Mouse (Mus musculus): ENCODE measurements at regions not wholly inside any gene's neighbourhood (a gene's known extent, or its start where the extent isn't known, plus 50 kb on each side); places are given as distances from the start of the nearest gene placed in this dataset.

DNA sequence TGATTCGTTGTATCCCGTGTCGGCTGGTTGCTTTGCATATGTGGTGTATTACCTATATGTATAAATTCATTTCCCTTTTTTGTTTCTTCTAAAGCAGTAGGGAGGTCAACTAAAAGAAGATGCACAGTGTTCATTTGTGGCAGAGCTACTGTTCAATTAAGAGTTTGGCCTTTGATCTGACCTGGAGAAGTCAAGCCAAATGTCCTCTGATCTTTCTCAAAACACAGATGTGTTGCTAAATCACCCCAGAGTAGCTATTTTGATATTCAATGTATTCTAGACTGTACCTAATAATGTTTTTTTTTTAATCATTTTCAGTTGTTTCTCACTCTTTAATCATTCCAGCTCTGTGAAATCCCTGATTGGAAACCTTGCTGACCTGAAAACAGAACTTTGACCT is 87.9 kb upstream of the Elovl6 start:
- Histone ChIP-seq H3K4me2 (ENCODE audit: low read length) (no peak overlapping the region), H3K27me3 (replicated peaks; ENCODE audit: control insufficient read depth, insufficient read depth, low read length) (no peaks in the 10 kb centered on the region), H3K27ac (ENCODE audit: low read length) (no peak overlapping the region), H3K4me3 (replicated peaks; ENCODE audit: low read length) (no peak overlapping the region), H3K9me3 (ENCODE audit: control insufficient read depth, low read length) (no peaks in the 10 kb centered on the region), H3K9ac (replicated peaks; ENCODE audit: low read depth, low read length) (no peak overlapping the region), H3K36me3 (ENCODE audit: control insufficient read depth, insufficient read depth) (no peaks in the 10 kb centered on the region), H3K4me1 (replicated peaks; ENCODE audit: control insufficient read depth, insufficient read depth, low read length) (no peaks in the 10 kb centered on the region)
- 96% methylated on average over 3 of the region's 3 CpGs for WGBS
- no peak for ATAC-seq

GRCm38 (mm10) chr3:129445961-129446360 is 86.2 kb upstream of the Elovl6 start:
- no peaks in the 10 kb centered on the region for H3K36me3 ChIP-seq (ENCODE audit: control insufficient read depth, insufficient read depth)
- WGBS = 95% methylated on average over 6 of the region's 6 CpGs
- no peaks in the 10 kb centered on the region for H3K9me3 ChIP-seq (ENCODE audit: control insufficient read depth, low read length)
- no peak overlapping the region for H3K4me2 ChIP-seq (ENCODE audit: low read length)
- H3K4me3 ChIP-seq (replicated peaks; ENCODE audit: low read length) = no peak overlapping the region
- no peak overlapping the region for H3K27ac ChIP-seq (ENCODE audit: low read length)
- H3K4me1 ChIP-seq (replicated peaks; ENCODE audit: control insufficient read depth, insufficient read depth, low read length) = no peaks in the 10 kb centered on the region
- ATAC-seq = no peak
- no peak overlapping the region for H3K9ac ChIP-seq (replicated peaks; ENCODE audit: low read depth, low read length)
- no peaks in the 10 kb centered on the region for H3K27me3 ChIP-seq (replicated peaks; ENCODE audit: control insufficient read depth, insufficient read depth, low read length)

DNA sequence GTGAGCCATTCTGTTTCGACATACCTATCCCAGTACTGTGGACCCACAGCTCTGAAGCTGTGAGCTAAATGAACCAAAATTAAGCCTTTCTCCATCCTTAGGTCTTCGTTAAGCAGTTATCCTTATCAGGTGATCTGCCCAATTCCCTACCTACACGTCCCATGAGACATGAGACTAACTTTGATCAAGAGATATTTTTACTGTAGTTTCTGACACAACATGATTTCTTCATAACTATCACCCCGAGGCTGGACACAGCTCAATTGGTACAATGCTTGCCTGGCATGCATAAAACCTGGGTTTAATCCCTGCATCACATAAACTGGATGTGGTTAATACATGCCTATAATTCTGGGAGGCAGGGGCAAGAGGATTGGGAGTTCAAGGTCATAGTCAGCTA is 82.2 kb upstream of the Elovl6 start:
- WGBS = 88% methylated on average over 4 of the region's 4 CpGs
- Histone ChIP-seq H3K9ac (replicated peaks; ENCODE audit: low read depth, low read length) (no peak overlapping the region), H3K27ac (ENCODE audit: low read length) (no peak overlapping the region), H3K27me3 (replicated peaks; ENCODE audit: control insufficient read depth, insufficient read depth, low read length) (no peaks in the 10 kb centered on the region), H3K4me3 (replicated peaks; ENCODE audit: low read length) (no peak overlapping the region), H3K9me3 (ENCODE audit: control insufficient read depth, low read length) (no peaks in the 10 kb centered on the region), H3K4me2 (ENCODE audit: low read length) (no peak overlapping the region), H3K36me3 (ENCODE audit: control insufficient read depth, insufficient read depth) (no peaks in the 10 kb centered on the region), H3K4me1 (replicated peaks; ENCODE audit: control insufficient read depth, insufficient read depth, low read length) (no peaks in the 10 kb centered on the region)
- no peak for ATAC-seq

GRCm38 (mm10) chr3:129450671-129451070 is 81.5 kb upstream of the Elovl6 start:
- Histone ChIP-seq H3K4me1 (replicated peaks; ENCODE audit: control insufficient read depth, insufficient read depth, low read length) (no peaks in the 10 kb centered on the region), H3K4me3 (replicated peaks; ENCODE audit: low read length) (no peak overlapping the region), H3K9me3 (ENCODE audit: control insufficient read depth, low read length) (no peaks in the 10 kb centered on the region), H3K9ac (replicated peaks; ENCODE audit: low read depth, low read length) (no peak overlapping the region), H3K27me3 (replicated peaks; ENCODE audit: control insufficient read depth, insufficient read depth, low read length) (no peaks in the 10 kb centered on the region), H3K27ac (ENCODE audit: low read length) (no peak overlapping the region), H3K4me2 (ENCODE audit: low read length) (no peak overlapping the region), H3K36me3 (ENCODE audit: control insufficient read depth, insufficient read depth) (no peaks in the 10 kb centered on the region)
- WGBS = 88% methylated on average over 5 of the region's 5 CpGs
- no peak for ATAC-seq

GRCm38 (mm10) chr3:129470088-129470487 is 62.1 kb upstream of the Elovl6 start:
- H3K27ac ChIP-seq (ENCODE audit: low read length) = no peak overlapping the region
- no peak overlapping the region for H3K4me2 ChIP-seq (ENCODE audit: low read length)
- no peaks in the 10 kb centered on the region for H3K36me3 ChIP-seq (ENCODE audit: control insufficient read depth, insufficient read depth)
- H3K4me1 ChIP-seq (replicated peaks; ENCODE audit: control insufficient read depth, insufficient read depth, low read length) = no peaks in the 10 kb centered on the region
- WGBS = 88% methylated on average over 5 of the region's 5 CpGs
- H3K27me3 ChIP-seq (replicated peaks; ENCODE audit: control insufficient read depth, insufficient read depth, low read length) = no peaks in the 10 kb centered on the region
- H3K4me3 ChIP-seq (replicated peaks; ENCODE audit: low read length) = no peak overlapping the region
- no peak overlapping the region for H3K9ac ChIP-seq (replicated peaks; ENCODE audit: low read depth, low read length)
- H3K9me3 ChIP-seq (ENCODE audit: control insufficient read depth, low read length) = no peaks in the 10 kb centered on the region
- no peak for ATAC-seq

GRCm38 (mm10) chr3:129471332-129471731 is 60.8 kb upstream of the Elovl6 start:
- ATAC-seq = no peak
- Histone ChIP-seq H3K4me2 (ENCODE audit: low read length) (no peak overlapping the region), H3K4me1 (replicated peaks; ENCODE audit: control insufficient read depth, insufficient read depth, low read length) (no peaks in the 10 kb centered on the region), H3K36me3 (ENCODE audit: control insufficient read depth, insufficient read depth) (no peaks in the 10 kb centered on the region), H3K9ac (replicated peaks; ENCODE audit: low read depth, low read length) (no peak overlapping the region), H3K27me3 (replicated peaks; ENCODE audit: control insufficient read depth, insufficient read depth, low read length) (no peaks in the 10 kb centered on the region), H3K4me3 (replicated peaks; ENCODE audit: low read length) (no peak overlapping the region), H3K9me3 (ENCODE audit: control insufficient read depth, low read length) (no peaks in the 10 kb centered on the region), H3K27ac (ENCODE audit: low read length) (no peak overlapping the region)
- WGBS = 82% methylated on average over 1 of the region's 1 CpGs

GRCm38 (mm10) chr3:129472008-129472407 is 60.1 kb upstream of the Elovl6 start:
- Histone ChIP-seq H3K27ac (ENCODE audit: low read length) (no peak overlapping the region), H3K4me3 (replicated peaks; ENCODE audit: low read length) (no peak overlapping the region), H3K4me1 (replicated peaks; ENCODE audit: control insufficient read depth, insufficient read depth, low read length) (no peaks in the 10 kb centered on the region), H3K36me3 (ENCODE audit: control insufficient read depth, insufficient read depth) (no peaks in the 10 kb centered on the region), H3K9ac (replicated peaks; ENCODE audit: low read depth, low read length) (no peak overlapping the region), H3K9me3 (ENCODE audit: control insufficient read depth, low read length) (no peaks in the 10 kb centered on the region), H3K4me2 (ENCODE audit: low read length) (no peak overlapping the region), H3K27me3 (replicated peaks; ENCODE audit: control insufficient read depth, insufficient read depth, low read length) (no peaks in the 10 kb centered on the region)
- 92% methylated on average over 10 of the region's 10 CpGs for WGBS
- ATAC-seq = no peak

DNA sequence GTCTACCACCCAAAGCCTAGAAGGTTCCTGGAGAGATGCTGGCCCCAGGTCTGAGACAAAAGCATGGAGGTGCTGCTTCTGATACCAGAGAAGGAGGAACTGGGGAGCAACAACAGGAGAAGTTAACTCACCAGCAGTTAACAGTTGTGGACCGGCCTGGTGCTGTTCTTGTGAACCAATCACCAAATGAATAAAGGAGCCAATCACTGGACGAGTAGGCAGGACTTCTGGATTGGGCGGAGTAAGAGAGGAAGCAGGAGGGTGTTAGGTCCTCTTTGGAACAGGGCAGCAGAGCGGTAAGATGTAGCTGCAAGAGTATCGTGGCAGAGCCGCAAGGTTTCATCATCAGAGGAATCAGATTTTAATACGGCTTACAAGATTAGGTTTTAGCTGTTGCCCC is 57.7 kb upstream of the Elovl6 start:
- H3K27ac ChIP-seq (ENCODE audit: low read length) = no peak overlapping the region
- no peak for ATAC-seq
- no peaks in the 10 kb centered on the region for H3K36me3 ChIP-seq (ENCODE audit: control insufficient read depth, insufficient read depth)
- H3K9ac ChIP-seq (replicated peaks; ENCODE audit: low read depth, low read length) = no peak overlapping the region
- H3K27me3 ChIP-seq (replicated peaks; ENCODE audit: control insufficient read depth, insufficient read depth, low read length) = no peaks in the 10 kb centered on the region
- no peak overlapping the region for H3K4me2 ChIP-seq (ENCODE audit: low read length)
- no peaks in the 10 kb centered on the region for H3K4me1 ChIP-seq (replicated peaks; ENCODE audit: control insufficient read depth, insufficient read depth, low read length)
- no peak overlapping the region for H3K4me3 ChIP-seq (replicated peaks; ENCODE audit: low read length)
- WGBS = 93% methylated on average over 7 of the region's 7 CpGs
- no peaks in the 10 kb centered on the region for H3K9me3 ChIP-seq (ENCODE audit: control insufficient read depth, low read length)

DNA sequence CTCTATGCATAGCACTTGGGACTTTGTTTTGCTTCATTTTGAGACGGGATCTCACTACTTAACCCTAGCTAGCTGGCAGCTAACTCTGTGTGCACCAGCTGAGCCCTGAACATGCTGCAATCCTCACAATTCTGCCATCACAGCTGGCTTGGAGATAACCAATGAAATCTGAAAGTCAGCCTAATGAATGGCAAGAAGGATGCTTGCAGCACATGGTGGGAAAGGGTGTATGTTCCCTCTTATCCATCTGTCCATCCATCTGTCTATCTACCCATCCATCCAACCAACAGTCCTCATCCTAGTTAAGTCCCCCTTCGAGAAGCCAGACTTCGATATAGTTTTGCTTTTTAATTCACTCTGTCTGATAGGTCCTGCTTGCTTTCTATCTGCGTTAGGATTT is 55.9 kb upstream of the Elovl6 start:
- WGBS = 76% methylated on average over 4 of the region's 4 CpGs

DNA sequence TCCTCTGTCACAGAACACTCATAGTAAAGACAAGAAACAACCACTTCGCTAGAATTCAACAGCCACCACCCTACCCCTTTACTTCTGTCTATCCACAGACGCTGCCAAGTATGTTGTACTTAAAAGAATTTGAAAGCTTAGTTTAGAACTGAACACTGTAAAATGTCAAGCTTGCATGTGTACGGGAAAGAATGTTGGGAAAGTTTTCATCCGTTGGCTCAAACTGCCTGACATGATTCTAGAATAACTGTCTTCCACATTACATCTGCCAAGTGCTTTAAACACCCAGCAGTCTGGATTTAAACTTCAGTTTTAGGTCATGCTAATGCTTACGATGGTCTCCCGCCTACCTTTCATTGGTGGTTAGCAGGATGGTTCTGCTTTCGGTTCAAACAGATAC is 54.1 kb upstream of the Elovl6 start:
- H3K9me3 ChIP-seq (ENCODE audit: control insufficient read depth, low read length) = no peaks in the 10 kb centered on the region
- no peak for ATAC-seq
- no peaks in the 10 kb centered on the region for H3K27me3 ChIP-seq (replicated peaks; ENCODE audit: control insufficient read depth, insufficient read depth, low read length)
- no peaks in the 10 kb centered on the region for H3K4me1 ChIP-seq (replicated peaks; ENCODE audit: control insufficient read depth, insufficient read depth, low read length)
- no peak overlapping the region for H3K9ac ChIP-seq (replicated peaks; ENCODE audit: low read depth, low read length)
- H3K36me3 ChIP-seq (ENCODE audit: control insufficient read depth, insufficient read depth) = no peaks in the 10 kb centered on the region
- 89% methylated on average over 7 of the region's 7 CpGs for WGBS
- no peak overlapping the region for H3K4me3 ChIP-seq (replicated peaks; ENCODE audit: low read length)
- H3K27ac ChIP-seq (ENCODE audit: low read length) = no peak overlapping the region
- H3K4me2 ChIP-seq (ENCODE audit: low read length) = no peak overlapping the region

More for the DNA sequence above, 55.9 kb upstream of the Elovl6 start:
- Histone ChIP-seq H3K9me3 (ENCODE audit: control insufficient read depth, low read length) (no peaks in the 10 kb centered on the region), H3K4me1 (replicated peaks; ENCODE audit: control insufficient read depth, insufficient read depth, low read length) (no peaks in the 10 kb centered on the region), H3K27me3 (replicated peaks; ENCODE audit: control insufficient read depth, insufficient read depth, low read length) (no peaks in the 10 kb centered on the region), H3K4me3 (replicated peaks; ENCODE audit: low read length) (no peak overlapping the region), H3K4me2 (ENCODE audit: low read length) (no peak overlapping the region), H3K9ac (replicated peaks; ENCODE audit: low read depth, low read length) (no peak overlapping the region), H3K36me3 (ENCODE audit: control insufficient read depth, insufficient read depth) (no peaks in the 10 kb centered on the region), H3K27ac (ENCODE audit: low read length) (no peak overlapping the region)
- ATAC-seq = no peak
